Mouse (Mus musculus): ENCODE measurements around the gene 6030452D12Rik. TPM values are rescaled to one million over a fixed set of nuclear protein-coding genes. Genes with fewer than 3 reads are reported as not detected.

The 6030452D12Rik gene
- polyA plus RNA-seq, 1 experiment: not detected

DNA sequence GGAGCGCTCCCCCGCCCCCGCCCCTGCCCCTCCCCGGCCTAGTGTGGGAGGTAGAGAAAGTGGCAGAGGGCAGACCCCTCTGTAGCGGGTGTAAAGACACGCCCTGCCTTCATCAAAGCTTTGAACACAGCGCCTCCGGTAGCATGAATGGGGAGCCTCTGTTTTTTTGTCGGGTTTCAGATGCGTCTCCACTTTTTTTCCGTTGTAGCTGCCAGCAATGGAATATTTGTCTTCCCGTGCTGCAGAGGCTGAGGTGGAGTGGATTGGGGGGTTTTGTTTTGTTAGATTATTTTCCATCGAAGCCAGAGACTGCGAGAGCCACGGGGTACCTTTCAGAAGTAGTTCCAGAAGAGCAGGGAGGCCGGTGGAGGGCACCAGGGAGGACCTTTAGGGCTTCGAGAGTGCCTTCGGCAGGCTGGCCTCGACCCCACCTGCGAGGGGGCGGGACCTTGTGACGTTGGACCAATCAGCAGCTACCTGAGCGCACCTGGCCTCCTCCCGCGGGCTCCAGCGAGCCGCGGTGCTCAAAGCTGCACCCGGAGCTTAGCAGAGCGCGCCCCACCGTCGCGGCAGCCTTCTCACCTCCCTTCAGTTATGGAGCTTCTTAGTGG, 10.1 kb downstream of the 6030452D12Rik start, which contains the start of gene Cdh3:
Gene Cdh3, plus strand, starts transcription at position 527 of the 611 bp plus-strand sequence.
- no peak for TF ChIP-seq GATA1 (IDR thresholded peaks at IDR 0.05; ENCODE audit: low read length)

DNA sequence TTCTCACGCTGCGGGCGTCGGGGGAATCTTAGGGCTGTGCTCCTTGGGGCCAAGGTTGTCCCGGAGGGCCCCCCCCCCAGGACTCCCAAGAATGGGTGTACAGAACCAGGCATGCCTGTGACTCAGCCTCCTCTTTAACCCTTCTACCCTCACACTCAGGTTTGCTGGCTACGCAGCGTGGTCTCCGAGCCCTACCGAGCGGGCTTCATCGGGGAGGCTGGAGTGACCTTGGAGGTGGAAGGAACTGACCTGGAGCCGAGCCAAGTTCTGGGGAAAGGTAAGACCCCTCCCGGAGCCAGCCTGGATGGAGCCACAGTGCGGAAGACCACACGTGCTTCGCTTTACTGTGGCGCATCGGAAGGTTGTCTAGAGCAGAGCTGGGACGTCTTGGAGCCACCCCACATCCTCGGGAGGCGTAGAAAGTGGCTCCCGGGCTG, 10.8 kb downstream of the 6030452D12Rik start:
- no peak for TF ChIP-seq GATA1 (IDR thresholded peaks at IDR 0.05; ENCODE audit: low read length)

DNA sequence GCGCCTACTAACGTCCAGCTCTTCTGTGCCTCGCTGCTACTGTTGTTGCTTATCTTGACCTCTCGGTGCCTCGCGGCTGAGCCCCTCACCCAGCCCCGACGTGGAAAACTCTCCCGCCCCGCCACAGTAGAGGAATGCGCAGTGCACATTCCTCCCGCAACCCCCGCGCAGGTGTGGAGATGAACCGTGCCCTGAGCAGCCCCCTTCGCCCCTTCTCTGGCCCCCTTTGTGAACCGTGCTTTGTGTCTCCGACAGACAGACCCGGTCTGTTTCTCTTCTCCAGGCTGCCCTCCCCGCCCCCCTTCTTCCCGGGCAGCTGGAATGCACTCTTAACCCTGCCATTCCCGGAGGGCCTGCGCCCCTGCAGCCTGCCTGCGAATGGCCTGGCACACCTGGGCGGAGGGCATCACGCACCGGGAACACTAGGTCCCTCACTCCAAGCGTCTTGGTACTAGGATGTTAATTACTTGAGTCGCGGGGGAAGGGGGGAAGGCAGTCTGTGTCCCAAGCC, 11.3 kb downstream of the 6030452D12Rik start:
- no peak for TF ChIP-seq GATA1 (IDR thresholded peaks at IDR 0.05; ENCODE audit: low read length)

DNA sequence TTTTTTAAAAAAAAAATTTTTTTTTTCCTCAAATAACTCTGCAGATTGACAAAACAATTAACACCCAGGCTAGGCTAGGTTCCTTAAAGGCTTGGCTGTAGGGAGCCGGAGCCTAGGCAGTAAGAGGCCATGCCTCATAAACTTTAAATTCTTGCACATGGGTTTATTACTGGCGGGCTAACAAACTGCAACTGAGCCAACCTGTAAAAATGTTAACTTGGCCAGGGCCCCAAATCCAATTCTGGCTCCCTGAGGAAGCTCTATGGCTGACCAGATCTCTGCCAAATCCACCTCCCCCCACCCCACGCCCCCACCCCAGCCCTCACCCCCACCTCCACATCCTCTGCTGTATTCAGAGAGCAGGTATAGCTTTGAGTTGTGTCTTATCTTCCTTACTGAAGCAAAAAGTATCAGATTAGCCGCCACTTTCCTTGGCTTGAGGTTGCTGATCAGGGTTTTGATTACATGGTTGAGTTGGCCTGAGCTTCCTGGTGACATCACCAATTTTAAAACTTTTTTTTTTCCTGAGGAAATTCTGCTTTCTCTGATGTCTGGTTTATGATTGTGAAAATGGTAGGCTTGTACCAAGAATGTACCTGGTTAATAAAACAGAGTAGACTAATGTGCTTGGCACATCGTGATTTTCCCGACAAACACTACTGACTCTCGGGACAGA, 12.3 kb downstream of the 6030452D12Rik start:
- TF ChIP-seq GATA1 (IDR thresholded peaks at IDR 0.05; ENCODE audit: low read length): no peak

DNA sequence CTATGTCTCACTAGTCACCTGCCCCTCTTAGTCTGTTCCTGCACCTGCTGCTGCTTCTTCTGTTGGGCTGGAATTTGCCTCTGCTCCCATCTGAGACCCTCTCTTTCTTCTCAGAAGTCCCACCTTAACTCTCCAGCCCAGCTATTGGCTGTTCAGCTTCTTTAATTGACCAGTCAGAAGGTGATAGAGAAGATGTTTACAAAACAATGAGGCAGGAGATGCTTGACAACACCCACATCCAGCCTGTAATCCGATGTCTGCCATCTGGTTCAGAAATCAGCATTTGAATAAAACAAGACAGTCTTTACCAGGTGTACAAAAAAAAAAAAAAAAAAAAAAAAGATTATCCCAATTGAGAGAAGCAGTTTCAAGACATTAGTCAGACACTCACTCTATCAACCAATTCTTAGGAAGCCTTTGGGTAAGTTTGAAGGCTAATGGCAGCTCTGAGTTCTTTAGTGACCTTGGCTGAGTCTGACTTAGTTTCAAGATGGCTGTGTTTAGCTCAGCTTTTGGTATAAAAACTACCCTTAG, 15.7 kb downstream of the 6030452D12Rik start:
- no peak for TF ChIP-seq GATA1 (IDR thresholded peaks at IDR 0.05; ENCODE audit: low read length)

DNA sequence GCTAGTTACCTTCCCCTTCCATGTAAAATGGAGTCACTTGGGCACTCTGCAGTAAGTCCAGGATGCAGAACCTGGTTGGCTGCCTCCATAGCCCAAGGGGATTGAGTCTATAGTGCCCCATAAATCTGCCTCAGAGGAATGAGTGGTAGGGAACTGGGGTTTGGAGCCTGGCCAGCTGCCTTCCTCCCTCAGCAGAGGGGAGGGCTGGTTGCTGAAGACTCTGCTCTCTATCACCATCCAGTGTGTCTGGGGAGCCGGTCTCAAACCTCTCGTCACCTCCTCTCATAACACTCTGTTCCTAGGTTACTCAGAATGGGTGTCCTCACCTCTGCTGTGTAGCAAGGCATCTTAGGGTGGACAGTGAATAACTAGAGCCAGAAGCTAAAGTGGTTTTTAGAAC, 16.3 kb downstream of the 6030452D12Rik start:
- TF ChIP-seq GATA1 (IDR thresholded peaks at IDR 0.05; ENCODE audit: low read length): no peak

DNA sequence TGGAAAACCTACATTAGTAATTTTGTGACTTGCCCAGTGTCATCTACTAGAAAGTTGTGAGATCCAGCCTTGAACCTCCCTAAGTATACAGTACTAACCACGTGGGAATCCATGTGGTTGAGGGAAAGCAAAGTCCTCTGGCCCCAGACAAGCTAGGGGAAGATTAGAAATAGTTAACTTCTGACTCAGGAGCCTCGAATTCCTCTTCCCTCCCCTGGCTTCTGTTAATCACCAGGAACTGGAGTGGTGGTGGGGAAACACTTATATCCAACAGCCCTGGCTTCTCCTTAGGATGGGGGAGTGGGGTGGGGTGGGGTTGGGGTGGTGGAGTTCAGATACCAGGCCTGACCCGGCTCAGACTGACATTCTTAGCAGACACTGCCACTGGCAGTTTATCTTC, 18.4 kb downstream of the 6030452D12Rik start:
- TF ChIP-seq GATA1 (IDR thresholded peaks at IDR 0.05; ENCODE audit: low read length): no peak

DNA sequence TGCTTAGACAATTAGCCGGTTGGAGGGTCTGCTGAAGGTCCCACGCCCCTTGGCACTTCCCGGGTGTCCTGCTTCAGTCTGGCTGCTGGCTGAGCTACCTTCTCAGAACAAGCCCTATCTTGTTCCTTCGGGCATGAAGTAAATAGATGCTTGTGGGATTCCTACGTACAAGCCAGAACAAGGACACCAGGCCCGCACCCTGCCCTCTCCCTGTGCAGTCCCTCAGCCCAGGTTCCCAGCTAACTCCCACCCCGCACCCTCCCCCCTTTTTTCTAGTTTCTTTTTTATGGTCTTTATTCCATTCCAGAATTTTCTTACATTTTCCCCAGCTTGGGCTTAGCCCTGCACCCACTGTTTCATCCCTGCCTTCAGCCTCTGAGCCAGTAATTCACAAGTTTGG, 20.3 kb downstream of the 6030452D12Rik start:
- TF ChIP-seq GATA1 (IDR thresholded peaks at IDR 0.05; ENCODE audit: low read length): no peak

DNA sequence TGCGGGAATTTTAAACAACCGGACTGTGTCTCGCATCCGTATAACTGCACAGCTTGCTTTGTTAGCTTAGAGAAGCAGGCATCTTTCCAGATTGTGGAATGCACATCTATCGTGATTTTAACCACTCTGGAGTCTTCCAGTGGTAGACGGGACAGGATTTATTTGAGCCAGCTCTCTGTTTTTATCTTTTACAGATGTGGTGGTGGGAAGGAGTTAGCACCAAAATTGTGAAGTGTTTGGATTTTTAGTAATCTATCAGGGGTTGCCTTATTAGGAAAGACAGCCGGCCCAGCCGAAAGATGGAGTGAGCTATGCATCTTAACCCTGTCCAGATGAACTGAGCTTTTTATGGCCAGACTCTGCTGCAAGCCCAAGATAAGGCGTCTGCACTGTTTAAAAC, 21.5 kb downstream of the 6030452D12Rik start:
- no peak for TF ChIP-seq GATA1 (IDR thresholded peaks at IDR 0.05; ENCODE audit: low read length)

DNA sequence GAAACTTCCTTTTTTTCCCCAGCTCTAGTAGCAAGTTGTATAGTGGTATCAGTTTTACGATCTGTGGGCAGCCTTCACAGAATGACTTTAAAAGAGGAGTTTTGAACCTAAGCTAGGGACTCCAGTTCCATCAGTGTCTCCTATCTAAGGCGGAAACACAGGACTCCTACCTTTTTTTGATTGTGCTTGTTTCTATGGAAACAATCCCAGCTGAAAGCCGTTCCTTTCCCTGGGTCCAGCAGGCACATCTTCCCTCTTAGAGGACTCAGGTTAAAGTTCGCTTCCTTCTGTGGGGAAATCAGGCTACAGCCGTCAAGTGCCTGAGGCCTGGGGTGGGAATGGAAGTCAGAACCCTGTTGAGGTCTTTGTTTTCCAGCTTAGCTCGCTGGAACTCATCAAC, 26.4 kb downstream of the 6030452D12Rik start:
- TF ChIP-seq GATA1 (IDR thresholded peaks at IDR 0.05; ENCODE audit: low read length): no peak

DNA sequence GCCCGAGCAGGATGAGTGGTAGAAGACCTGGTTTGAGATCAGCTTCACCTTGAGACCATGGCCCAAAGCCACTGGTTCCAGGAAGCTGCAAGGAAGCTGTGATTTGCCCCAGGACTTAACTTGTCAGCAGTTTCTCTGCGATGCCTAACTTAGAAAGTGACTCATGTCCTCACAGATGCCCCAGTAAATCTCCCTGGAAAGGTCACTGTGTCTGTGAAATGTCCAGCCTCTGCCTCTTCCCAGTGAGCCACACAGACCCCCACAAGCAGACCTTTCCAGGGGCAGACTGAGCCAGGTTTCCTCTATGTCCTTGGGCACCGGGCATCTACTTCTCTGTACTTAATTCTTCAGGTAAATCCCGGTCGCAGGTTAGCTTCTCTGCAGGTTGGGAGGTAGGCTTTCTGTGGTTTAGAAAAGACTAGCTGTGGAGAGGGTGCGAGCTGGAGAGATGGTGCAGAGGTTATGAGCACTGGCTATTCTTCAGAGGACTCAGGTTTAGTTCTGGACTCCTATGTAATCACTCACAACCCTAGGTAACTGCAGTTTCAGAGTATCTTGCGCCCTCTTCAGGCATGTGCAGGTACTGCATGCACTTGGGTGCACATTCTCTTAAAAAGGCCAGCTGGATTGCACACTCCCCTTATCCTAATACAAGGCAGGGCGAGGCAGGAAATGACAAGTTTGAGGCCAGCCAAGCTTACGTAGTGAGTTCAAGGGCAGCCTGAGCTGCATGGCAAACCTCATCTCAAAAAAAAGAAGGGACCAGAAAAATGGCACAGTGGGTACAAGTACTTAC, 27.1 kb downstream of the 6030452D12Rik start:
- TF ChIP-seq GATA1 (IDR thresholded peaks at IDR 0.05; ENCODE audit: low read length): no peak

DNA sequence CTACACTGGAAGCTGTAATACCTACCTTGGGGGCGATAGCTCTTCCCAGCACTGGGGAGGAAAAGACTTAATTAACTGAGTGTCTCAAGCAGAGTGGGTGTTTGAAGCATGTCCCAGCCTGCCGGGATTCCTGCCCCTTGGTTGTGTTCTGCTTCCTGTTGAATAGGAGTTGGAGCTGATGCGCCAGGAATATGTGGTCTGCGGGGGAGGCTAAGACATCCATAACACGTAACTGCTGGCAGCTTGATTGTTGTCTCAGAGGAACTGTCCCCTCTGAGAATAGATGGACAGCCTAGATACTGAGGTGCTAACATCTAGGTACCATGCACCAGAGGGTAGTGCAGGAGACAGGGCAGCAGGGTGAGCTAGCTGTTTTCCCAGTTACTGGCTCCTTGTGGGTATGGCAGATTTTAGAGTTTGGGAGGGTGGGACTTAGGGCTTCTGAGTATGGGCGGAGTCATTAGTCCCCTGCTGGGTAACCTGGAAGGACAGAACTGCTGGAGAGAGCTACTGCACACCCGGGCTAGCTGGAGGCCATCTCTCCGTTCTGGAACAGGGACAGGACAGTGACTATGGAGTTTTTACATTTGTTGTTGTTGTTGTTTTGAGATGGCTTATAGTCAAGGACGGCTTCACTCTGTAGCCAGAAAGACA, 28.4 kb downstream of the 6030452D12Rik start:
- no peak for TF ChIP-seq GATA1 (IDR thresholded peaks at IDR 0.05; ENCODE audit: low read length)

DNA sequence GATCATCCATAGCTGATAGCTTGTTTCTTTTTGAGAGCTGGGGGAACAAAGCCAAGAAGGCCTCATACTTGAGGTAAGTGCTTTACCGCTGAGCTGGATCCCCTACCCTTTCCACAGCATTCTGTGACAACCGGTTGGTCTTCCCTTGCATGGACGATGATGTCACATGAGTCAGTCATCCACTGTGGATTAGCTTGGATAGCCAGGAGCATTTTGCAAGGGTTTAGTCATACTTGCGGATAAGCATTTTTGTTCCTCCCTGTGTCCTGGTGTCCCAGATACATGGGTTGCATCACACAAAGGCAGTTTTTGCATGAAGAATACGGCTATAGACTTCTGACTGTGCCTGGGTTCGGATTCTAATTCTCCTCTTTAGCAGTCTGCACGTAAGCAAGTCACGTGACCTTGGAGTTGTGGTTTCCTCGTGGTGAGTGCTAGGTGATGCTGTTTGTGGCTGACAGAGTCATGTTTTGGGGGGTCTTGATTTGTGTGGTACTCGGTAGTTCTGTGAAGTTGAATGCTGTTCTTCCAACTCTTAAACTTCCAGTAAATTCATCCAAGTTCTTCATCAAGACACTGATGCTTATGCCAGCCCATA, 29.7 kb downstream of the 6030452D12Rik start:
- TF ChIP-seq GATA1 (IDR thresholded peaks at IDR 0.05; ENCODE audit: low read length): no peak

DNA sequence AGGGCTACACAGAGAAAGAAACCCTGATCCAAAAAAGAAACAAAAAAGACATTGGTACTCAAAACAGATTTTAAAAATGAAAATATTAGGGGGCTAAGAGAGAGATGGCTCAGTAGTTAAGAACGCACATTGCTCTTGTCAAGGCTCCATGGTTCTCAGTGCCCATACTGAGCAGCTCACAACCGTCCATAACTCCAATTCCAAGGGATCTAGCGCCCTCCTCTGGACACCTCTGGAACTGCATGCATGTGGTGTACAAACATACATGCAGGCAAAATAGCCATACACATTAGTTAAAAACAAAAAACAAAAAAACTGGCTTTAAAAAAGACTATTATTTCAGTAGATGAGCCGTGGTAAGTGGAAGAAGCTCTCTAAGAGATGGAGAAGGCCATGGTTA, 30.2 kb downstream of the 6030452D12Rik start:
- TF ChIP-seq GATA1 (IDR thresholded peaks at IDR 0.05; ENCODE audit: low read length): no peak

DNA sequence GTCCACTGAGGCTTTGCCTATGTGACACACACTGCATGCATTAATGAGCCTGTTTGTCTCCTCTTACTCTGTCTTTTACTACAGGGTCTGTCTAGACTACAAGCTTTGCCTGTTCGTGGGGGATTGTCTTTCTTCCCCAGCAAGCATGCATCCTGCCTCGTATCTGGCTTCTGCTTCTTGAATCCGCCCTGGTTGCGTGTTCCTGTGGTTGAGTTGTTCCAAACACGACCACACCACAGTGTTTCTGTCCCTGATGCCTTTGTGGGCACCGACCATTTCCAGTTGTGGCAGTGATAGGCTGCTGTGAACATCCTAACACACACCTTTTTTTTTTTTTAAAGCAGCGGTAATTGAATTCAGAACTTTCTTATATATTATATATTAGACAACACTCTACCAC, 33.4 kb downstream of the 6030452D12Rik start:
- TF ChIP-seq GATA1 (IDR thresholded peaks at IDR 0.05; ENCODE audit: low read length): no peak
